In the genomic region with DNA sequence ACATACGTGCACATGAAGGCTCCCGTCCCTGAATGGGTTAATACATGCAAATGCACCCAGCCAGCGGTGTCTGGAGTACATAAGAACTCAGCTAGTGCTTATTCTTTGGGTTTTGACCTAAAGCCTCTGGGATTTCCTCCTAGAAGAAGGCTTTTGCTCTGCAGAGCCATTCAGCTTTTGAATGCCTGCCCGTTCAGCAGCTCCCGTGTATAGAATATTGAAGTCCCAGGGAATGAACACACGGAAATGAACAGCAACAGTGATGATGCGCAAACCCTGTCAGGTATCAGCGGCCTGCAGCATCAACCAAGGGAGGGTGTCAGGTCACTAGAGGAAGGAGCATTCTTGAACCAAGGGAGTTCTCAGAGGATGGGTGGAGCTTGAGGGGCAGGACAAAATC, we compare ENCODE assay signal across 12 mouse cellular contexts. TPM values are rescaled to one million over a fixed set of nuclear protein-coding genes. Genes with fewer than 3 reads are reported as not detected.
DNase-seq lines count a peak whose midpoint lies in the region; ATAC-seq lines count a peak whose summit lies in the region.
"Had no signal": no experiment of that assay in that cellular context is flagged by ENCODE, and none has a peak within 500 bp of the region (broad histone marks: within the 10 kb centered on the region; RNA-seq: fewer than 3 reads in every experiment).

No protein-coding gene starts in this region.

- peak; percentile 25 for DNase-seq in retina, postnatal 1 day
- DNase-seq in retina, embryonic 14.5 days (ENCODE audit: low spot score): no peak
- no peak for DNase-seq in left cerebral cortex, postnatal 36 days (ENCODE audit: low spot score in 2 of 2)
- DNase-seq in left cerebral cortex, postnatal 4 days: no peak
- DNase-seq in layer of hippocampus, postnatal 25 days (ENCODE audit: extremely low spot score in 1 of 2, low spot score in 1 of 2): no peak
- DNase-seq: kidney, adult 18-20 months; kidney, postnatal 36 days had no signal

- H3K4me3 ChIP-seq in forebrain, embryonic 15.5 days: no peak overlapping the region
- no peak overlapping the region for H3K4me3 ChIP-seq in midbrain, embryonic 12.5 days
- H3K4me3 ChIP-seq: embryonic facial prominence, embryonic 12.5 days had no signal

- no peak overlapping the region for H3K4me2 ChIP-seq in forebrain, embryonic 15.5 days (replicated peaks)
- H3K4me2 ChIP-seq in midbrain, embryonic 12.5 days (replicated peaks): no peak overlapping the region
- H3K4me2 ChIP-seq: embryonic facial prominence, embryonic 12.5 days; heart, embryonic 11.5 days had no signal

- peak overlapping the region; percentile 43; the same call in 1 of the 2 replicates for H3K27ac ChIP-seq in forebrain, embryonic 15.5 days (replicated peaks)
- peak overlapping the region; percentile 40; the same call in 1 of the 2 replicates for H3K27ac ChIP-seq in midbrain, embryonic 12.5 days (replicated peaks)

- H3K36me3 ChIP-seq in forebrain, embryonic 15.5 days: no peaks in the 10 kb centered on the region
- H3K36me3 ChIP-seq in midbrain, embryonic 12.5 days: no peaks in the 10 kb centered on the region
- H3K36me3 ChIP-seq: embryonic facial prominence, embryonic 12.5 days had no signal

- 36% methylated on average over 8 of the region's 8 CpGs for WGBS in forebrain, embryonic 15.5 days
- WGBS in midbrain, embryonic 12.5 days: 35% methylated on average over 8 of the region's 8 CpGs

- no peak for ATAC-seq in forebrain, embryonic 15.5 days (replicated peaks)
- peak; percentile 38 for ATAC-seq in midbrain, embryonic 12.5 days (ENCODE audit: low FRiP score, low read depth)
- ATAC-seq: lung, postnatal 0 days had no signal

- no peak overlapping the region for H3K9ac ChIP-seq in forebrain, embryonic 15.5 days (replicated peaks)
- H3K9ac ChIP-seq in midbrain, embryonic 12.5 days (replicated peaks): no peak overlapping the region
- H3K9ac ChIP-seq: embryonic facial prominence, embryonic 12.5 days had no signal

- intact Hi-C loops in left cerebral cortex, postnatal 36 days (cut with DNase I): no loop called here
- intact Hi-C loops in left cerebral cortex, postnatal 4 days (cut with DNase I): loop anchor here (10.0 kb wide), 1 partner anchor 1000 kb away; no protein-coding TSS in a partner anchor

- no peaks in the 10 kb centered on the region for H3K27me3 ChIP-seq in forebrain, embryonic 15.5 days
- H3K27me3 ChIP-seq in midbrain, embryonic 12.5 days: no peaks in the 10 kb centered on the region
- H3K27me3 ChIP-seq: embryonic facial prominence, embryonic 12.5 days had no signal

- no peaks in the 10 kb centered on the region for H3K9me3 ChIP-seq in forebrain, embryonic 15.5 days
- H3K9me3 ChIP-seq in midbrain, embryonic 12.5 days: no peaks in the 10 kb centered on the region
- H3K9me3 ChIP-seq: embryonic facial prominence, embryonic 12.5 days had no signal

- peaks cover 37% of the 10 kb centered on the region for H3K4me1 ChIP-seq in forebrain, embryonic 15.5 days
- peaks cover 25% of the 10 kb centered on the region for H3K4me1 ChIP-seq in midbrain, embryonic 12.5 days
- H3K4me1 ChIP-seq: embryonic facial prominence, embryonic 12.5 days had no signal

RNA-seq across cellular contexts. Expression of a gene that starts 52.4 kb away (rescaled TPM):
- 139 and 154 TPM in 2 replicates for polyA plus RNA-seq in forebrain, embryonic 15.5 days (2015; fragmentation: Nextera tagmentation; extraction: Ambion mirVana)
- polyA plus RNA-seq in midbrain, embryonic 12.5 days (2016; fragmentation: Nextera tagmentation; extraction: Ambion mirVana): 16.8 and 19.4 TPM in 2 replicates
- total RNA-seq in left cerebral cortex, postnatal 36 days (2021): 100 to 1,000 TPM; 185 to 197 TPM
- total RNA-seq in left cerebral cortex, postnatal 4 days (2021): 100 to 1,000 TPM; 346 to 364 TPM
- 100 to 1,000 TPM; 185 to 192 TPM for total RNA-seq in layer of hippocampus, postnatal 25 days (2021)
